Mouse (Mus musculus) small intestine, adult 2 months (tissue): Measurements from ENCODE around the gene Cnn1.

Experiments used
- CTCF ChIP-seq: fragments of 200-500 bp; IDR thresholded peaks from 2 replicates; pipeline ENCODE4 v1.5.1; 2012; ENCODE audit warnings: low read depth, mild to moderate bottlenecking, control low read depth, inconsistent platforms, low read length, moderate library complexity, mixed read lengths; ENCODE audit not compliant: insufficient replicate concordance, insufficient read length; ENCODE audit errors: extremely low read depth
- POLR2A ChIP-seq: fragments of 200-500 bp; IDR thresholded peaks from 2 replicates; pipeline ENCODE4 v1.6.1; 2012; ENCODE audit warnings: low read depth, mild to moderate bottlenecking, control low read depth, inconsistent platforms, low read length, moderate library complexity

- TF ChIP-seq CTCF (no peak), POLR2A (no peak)
These were observed 11.9 kb upstream of the Cnn1 start for GRCm38 (mm10) chr9:22087034-22087618.
